Mouse (Mus musculus) testis, postnatal 14 days (tissue): ENCODE data around the gene Crot.
A peak's percentile ranks its signal among the peaks of the same experiment; 100 is the strongest.
"Not testable (repeated sequence)": the region's sequence is repeated elsewhere in the genome, so short reads cannot be mapped to it uniquely, and the experiment has no call there.

Experiments used
- DNase-seq: peaks from one replicate; pipeline ENCODE4 v3.0.0; 2021; ENCODE audit warnings: low spot score

The Crot gene

GRCm38 (mm10) chr5:8996686-8997512, at the start of gene Crot:
Crot (minus strand) TSS chr5:8997324.
- DNase-seq, result peak; percentile 93

GRCm38 (mm10) chr5:9045904-9046303, 48.8 kb upstream of the Crot start:
- no peak for DNase-seq

- no peak for DNase-seq
Observed at GRCm38 (mm10) chr5:9044821-9045220, 47.7 kb upstream of the Crot start.

DNA sequence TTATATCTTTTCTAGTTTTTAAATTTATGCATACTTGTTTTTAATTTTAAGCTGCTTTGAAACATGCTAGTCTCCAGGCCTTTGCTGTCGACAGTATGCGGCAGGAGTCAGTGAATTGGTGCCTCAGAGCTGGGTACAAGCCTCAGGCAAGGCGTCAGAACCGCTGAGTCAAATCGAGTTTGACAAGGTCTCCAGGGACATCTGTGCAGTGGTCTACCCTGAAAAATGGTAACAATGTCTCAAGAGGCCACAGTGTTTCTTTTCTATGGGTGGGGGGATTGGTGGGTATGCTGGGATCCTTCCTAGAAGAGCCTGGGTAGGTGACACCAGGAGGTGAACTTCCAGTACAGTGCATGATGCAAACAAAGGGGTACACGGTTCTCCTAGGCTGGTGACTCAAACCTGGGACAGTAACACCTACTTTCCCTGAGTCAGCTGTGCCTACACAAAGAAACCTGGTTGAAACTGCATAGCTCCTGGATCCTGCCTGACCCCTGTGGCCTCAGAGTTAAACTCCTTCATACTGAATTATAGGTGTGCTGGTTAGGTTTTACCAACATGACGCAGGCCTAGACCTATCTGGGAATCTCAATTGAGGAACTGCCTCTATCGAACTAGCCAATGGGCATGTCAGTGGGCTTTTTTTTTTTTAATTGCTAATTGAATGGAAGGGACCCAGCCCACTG, 46.6 kb upstream of the Crot start:
- DNase-seq, result peak; percentile 15

DNA sequence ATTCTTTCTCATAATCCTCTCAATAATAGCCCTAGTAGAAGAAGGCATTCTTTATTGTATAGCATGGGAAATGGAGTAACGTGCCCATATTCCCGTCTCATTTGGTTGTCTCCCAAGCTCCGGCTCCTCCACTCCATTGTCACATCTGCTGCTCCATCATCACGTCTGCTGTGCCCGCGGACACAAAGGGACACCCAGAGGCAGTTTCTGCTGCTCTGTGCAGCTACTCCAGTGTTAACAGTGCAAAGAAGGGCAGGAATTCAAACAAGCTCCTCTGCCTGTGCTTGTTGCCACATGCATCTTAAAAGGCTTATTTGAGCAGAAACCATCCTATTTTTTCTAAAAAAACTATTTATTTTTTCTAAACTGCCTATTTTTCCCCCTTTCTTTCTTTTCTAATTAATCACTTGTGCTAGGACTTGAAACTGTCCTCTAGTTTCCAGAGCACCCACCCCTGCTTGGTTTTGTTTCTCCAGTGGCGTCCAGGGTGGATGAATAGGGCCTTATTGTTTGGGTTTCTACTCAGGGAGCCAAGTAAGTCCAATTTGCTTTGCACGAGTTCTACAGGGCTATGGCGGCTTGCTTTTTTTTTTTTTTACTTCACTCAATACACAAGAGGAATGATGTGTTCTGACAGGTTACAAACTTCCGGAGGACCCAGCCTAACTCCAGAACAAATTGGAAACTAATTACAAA, 45.7 kb upstream of the Crot start:
- no peak for DNase-seq

- no peak for DNase-seq
Observed at GRCm38 (mm10) chr5:9040665-9041215, 43.6 kb upstream of the Crot start.

DNA sequence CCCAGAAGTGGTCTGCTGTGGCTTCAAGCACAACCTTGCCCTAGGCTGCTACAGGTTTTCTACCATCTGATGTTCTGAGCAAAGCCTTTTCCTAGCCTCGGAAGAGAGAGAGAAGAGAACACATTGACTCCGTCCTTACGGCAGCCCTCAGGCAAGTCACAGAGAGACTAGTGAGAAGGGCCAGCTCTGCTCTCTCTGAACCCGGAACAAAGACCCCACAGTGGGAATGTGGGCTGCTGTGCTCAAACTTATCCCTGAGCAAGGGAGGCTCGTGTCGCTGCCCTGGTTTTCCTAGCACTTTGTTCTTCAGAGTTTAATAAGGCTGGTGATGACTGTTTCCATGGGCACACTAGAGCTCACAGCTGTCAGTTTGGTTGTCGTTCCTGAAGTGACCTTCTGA, 42.9 kb upstream of the Crot start:
- DNase-seq, result no peak

DNA sequence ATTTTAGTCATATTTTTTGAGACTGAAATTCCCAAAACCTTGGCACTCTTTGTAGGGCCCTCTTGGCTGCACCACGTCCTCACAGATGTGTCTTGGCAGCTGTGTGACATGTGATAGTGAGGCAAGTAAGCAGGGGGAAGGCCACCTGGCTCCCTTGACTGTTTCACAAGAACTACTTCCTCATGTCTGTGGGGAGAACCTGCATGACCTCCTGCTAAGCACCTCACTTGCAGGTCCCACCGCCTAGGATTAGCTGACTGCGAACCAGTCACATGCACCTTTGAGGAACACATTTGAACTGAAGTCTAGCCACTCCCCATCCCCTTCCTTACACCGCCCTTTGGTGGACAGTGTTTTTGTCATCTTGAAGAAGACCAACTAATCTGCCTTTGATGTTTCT, 40.2 kb upstream of the Crot start:
- no peak for DNase-seq

- no peak for DNase-seq
Observed at GRCm38 (mm10) chr5:9035457-9035856, 38.3 kb upstream of the Crot start.

DNA sequence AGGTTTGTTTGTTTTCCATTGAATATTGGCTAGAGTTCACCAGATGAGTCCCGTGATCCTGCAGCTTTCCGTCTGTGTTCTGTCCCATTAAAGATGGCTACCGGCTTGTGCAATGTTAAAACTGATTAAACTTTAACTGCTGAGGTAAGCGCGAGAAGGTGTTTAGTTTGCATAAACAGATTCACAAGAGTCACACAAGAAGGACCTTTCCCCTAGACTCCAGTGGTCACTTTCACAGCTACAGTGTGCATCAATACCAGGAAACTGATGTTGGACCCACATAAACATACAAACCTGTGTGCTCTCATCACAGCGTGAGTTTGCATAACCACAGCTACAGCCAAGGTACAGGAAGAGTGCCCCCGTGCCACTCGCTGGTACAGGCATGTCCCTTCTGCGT, 37.4 kb upstream of the Crot start:
- DNase-seq, result no peak

DNA sequence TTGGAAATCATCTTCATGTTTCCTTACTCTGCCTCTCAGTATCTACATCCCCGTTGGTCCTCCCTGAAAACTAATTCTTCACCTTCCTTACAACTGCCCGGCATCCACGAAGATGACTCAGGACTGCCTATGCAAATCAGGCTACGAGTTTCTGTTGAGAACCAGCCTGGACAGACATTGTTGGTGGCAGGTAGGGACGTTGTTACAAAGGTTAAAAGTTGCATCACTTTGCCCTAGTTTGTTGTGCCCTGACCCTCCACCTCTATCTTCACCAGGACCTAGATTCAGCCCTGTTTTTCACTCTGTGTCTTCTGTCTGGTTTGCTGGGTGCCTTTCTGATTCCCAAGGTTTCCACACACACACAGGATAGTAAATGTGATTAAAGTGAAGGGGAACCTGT, 36.7 kb upstream of the Crot start:
- no peak for DNase-seq

DNA sequence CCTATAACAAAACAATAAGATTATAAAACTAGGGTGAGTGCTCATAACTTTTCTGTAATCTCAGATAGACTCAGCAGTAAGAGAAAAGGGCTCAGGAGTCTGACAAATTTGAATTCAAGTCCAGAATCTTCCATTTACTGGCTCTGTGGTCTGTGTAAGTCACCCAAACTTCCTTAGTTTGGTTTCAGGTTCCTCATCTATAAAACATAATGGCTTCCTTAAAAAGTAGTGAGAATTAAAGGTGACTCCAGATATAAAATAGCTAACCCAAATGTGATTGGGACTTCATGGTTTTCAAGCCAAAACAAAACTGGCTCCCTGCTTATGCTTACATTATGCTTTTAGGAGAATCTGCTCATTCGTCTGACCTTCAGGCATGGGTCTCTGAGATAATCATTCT, 35.5 kb upstream of the Crot start:
- no peak for DNase-seq

DNA sequence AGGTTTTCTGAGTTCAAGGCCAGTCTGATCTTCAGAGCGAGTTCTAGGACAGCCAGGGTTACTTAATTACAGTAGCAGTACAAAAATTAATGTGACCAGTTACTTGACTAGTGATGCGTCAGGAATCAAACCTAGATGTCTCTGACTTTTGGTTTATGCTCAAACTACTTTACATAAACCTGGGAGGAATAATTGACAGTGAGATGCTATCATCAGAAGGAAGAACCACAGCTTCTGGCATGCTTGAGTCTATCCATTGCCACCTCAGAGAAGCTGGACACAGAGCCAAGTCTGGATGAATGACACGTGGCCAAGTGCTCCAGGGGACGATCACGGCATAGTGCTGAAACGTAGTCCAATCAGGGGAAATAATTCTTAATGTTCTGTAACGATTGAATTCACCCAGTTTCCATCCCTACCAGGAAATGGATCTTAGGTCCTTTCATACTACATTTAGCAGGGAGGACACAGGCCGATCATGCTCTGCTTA, 35.0 kb upstream of the Crot start:
- no peak for DNase-seq

DNA sequence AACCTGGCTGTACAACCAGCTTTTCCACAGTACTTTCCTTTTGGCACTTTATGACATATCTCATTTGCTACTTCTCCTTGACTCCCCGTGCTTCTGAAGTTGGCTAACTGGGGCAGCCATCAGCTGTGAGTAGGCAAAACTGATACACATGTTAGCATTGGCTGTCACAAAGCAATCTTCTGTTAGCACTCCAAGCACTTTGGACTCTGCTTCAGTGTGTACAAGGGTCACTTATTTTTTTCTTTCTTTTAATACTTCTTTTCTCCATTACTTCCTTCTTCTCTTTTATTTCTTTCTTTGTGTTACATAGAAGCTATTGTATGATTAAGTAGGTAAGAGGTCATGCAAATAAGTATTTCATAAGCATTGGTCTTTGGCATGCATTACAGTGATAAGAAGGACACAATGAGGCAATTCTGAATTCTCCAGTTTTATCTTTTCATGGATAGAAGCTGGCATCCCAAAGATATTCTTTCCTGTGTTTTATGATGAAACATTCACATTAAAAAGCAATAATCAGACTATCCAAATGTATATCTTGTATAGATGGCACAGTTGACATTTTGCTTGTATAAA, 31.2 kb upstream of the Crot start:
- DNase-seq, result no peak

- no peak for DNase-seq
Observed at GRCm38 (mm10) chr5:9015352-9015751, 18.2 kb upstream of the Crot start.

GRCm38 (mm10) chr5:9014774-9015173, 17.6 kb upstream of the Crot start:
- DNase-seq, result no peak

DNA sequence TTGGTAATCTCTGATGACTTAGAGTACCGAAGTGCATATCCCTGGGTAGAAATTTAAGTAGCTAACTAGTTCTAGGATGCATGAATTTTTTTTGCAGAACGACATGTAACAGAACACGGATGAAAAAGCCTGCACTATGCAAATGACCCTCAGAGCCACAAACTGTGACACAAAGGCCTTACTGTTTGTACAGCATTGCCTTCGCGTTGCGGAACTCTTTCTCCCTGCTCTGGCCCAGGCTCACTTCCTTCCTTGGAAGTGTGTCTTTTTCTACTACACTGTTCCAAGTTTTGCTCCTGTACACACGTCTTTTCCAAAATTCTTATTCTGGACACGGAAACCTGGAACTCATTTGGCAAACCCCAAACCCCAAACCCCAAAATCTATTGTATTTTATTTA, 14.2 kb upstream of the Crot start:
- DNase-seq, result no peak

DNA sequence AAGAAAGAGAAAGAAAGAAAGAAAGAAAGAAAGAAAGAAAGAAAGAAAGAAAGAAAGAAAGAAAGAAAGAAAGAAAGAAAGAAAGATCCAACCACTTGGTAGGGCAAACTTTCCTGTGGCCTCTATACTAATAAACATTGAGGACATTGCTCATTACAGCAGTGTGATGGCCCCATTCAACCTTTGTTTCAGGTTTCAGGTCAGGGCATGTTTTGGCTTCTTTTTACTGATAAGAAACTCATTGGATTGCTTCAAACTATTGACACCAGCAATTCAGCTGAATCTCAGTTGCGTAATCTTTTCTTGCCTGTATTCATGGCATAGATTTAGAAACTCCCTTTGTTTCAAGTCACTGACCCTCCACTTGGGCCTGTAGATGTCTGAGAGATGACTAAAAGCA, 13.0 kb upstream of the Crot start:
- no peak for DNase-seq

- not testable (repeated sequence) for DNase-seq
Observed at GRCm38 (mm10) chr5:9006585-9006984, 9.5 kb upstream of the Crot start.

- DNase-seq, result not testable (repeated sequence)
Observed at GRCm38 (mm10) chr5:9000006-9000405, 2.9 kb upstream of the Crot start.

GRCm38 (mm10) chr5:8999108-8999507, 2.0 kb upstream of the Crot start:
- no peak for DNase-seq

DNA sequence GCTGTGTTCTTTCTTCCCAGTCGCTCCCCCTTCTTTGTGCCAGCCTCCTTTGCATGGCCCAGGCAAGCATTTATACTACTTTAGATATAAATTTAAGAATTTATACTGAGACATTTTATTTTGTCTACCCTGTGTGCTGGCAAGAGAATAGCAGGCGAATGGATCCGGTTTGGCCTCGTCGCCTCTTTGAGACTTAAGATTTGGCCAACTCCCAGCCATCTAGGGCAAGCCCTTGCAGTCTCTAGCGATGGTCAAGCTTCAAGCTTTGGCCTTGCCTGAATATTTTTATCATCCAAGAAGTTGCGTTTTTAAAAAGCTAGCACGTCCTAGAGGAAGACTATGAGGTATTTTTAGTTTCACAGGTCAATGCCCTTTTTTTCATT, 380 bp upstream of the Crot start:
- DNase-seq, result no peak
